Mouse (Mus musculus) embryo, embryonic 10.5 days (tissue): ENCODE data around the gene Auts2.

Experiments
- DNase-seq: peaks from one replicate; pipeline ENCODE4 v3.0.0-alpha.2; 2015; ENCODE audit warnings: low spot score

Auts2 gene

GRCm38 (mm10) chr5:131530828-131531227 lies 1012.3 kb downstream of the Auts2 start:
- no peak for DNase-seq

GRCm38 (mm10) chr5:131526666-131527065 lies 1016.5 kb downstream of the Auts2 start:
- DNase-seq, result peak; percentile 81

- no peak for DNase-seq
These were observed 1018.2 kb downstream of the Auts2 start for GRCm38 (mm10) chr5:131524900-131525465.

GRCm38 (mm10) chr5:131519560-131519959 lies 1023.6 kb downstream of the Auts2 start:
- no peak for DNase-seq

- DNase-seq, result no peak
These were observed 1025.5 kb downstream of the Auts2 start for GRCm38 (mm10) chr5:131517677-131518076.

- DNase-seq, result peak; percentile 47
These were observed 1027.3 kb downstream of the Auts2 start for GRCm38 (mm10) chr5:131515707-131516407.

- DNase-seq, result no peak
These were observed 1029.4 kb downstream of the Auts2 start for GRCm38 (mm10) chr5:131513753-131514152.

GRCm38 (mm10) chr5:131512617-131513016 lies 1030.5 kb downstream of the Auts2 start:
- no peak for DNase-seq

GRCm38 (mm10) chr5:131510659-131511058 lies 1032.5 kb downstream of the Auts2 start:
- DNase-seq, result no peak

- no peak for DNase-seq
These were observed 1033.8 kb downstream of the Auts2 start for GRCm38 (mm10) chr5:131509315-131509714.

- no peak for DNase-seq
These were observed 1044.3 kb downstream of the Auts2 start for GRCm38 (mm10) chr5:131498865-131499264.

GRCm38 (mm10) chr5:131496517-131497216 lies 1046.5 kb downstream of the Auts2 start:
- DNase-seq, result no peak

- DNase-seq, result no peak
These were observed 1048.6 kb downstream of the Auts2 start for GRCm38 (mm10) chr5:131494564-131494963.

- DNase-seq, result peak; percentile 26
These were observed 1050.6 kb downstream of the Auts2 start for GRCm38 (mm10) chr5:131492535-131492934.

GRCm38 (mm10) chr5:131491843-131492242 lies 1051.3 kb downstream of the Auts2 start:
- DNase-seq, result no peak

GRCm38 (mm10) chr5:131490811-131491210 lies 1052.3 kb downstream of the Auts2 start:
- DNase-seq, result no peak

- DNase-seq, result no peak
These were observed 1053.3 kb downstream of the Auts2 start for GRCm38 (mm10) chr5:131489846-131490245.

- DNase-seq, result no peak
These were observed 1056.6 kb downstream of the Auts2 start for GRCm38 (mm10) chr5:131486527-131486926.

- no peak for DNase-seq
These were observed 1067.9 kb downstream of the Auts2 start for GRCm38 (mm10) chr5:131475278-131475677.

- DNase-seq, result no peak
These were observed 1074.5 kb downstream of the Auts2 start for GRCm38 (mm10) chr5:131468609-131469008.

- no peak for DNase-seq
These were observed 1077.0 kb downstream of the Auts2 start for GRCm38 (mm10) chr5:131466131-131466530.

- no peak for DNase-seq
These were observed 1079.7 kb downstream of the Auts2 start for GRCm38 (mm10) chr5:131463402-131463801.

- no peak for DNase-seq
These were observed 1083.2 kb downstream of the Auts2 start for GRCm38 (mm10) chr5:131459951-131460350.
